Mouse (Mus musculus) lung, adult 2 months (tissue): ENCODE measurements at regions not wholly inside any gene's neighbourhood (a gene's known extent, or its start where the extent isn't known, plus 50 kb on each side); places are given as distances from the start of the nearest gene placed in this dataset.

ENCODE experiments used
- DNase-seq: peaks from one replicate; pipeline ENCODE4 v3.0.0; 2022
- H3K4me1 ChIP-seq: fragments of 200-500 bp; 2 replicates; pipeline ENCODE4 v1.6.1; 2011; ENCODE audit warnings: low read length; ENCODE audit not compliant: control insufficient read depth, insufficient read depth
- H3K4me3 ChIP-seq: fragments of 200-500 bp; replicated peaks from 2 replicates; pipeline ENCODE3; 2011; ENCODE audit warnings: low read depth, mild to moderate bottlenecking, control low read depth, low read length; ENCODE audit errors: extremely low read depth
- CTCF ChIP-seq: fragments of 200-500 bp; IDR thresholded peaks from 2 replicates; pipeline ENCODE4 v1.5.1; 2011; ENCODE audit warnings: mild to moderate bottlenecking, low read length, control low read depth; ENCODE audit not compliant: insufficient read depth
- POLR2A ChIP-seq: fragments of 200-500 bp; IDR thresholded peaks from 2 replicates; pipeline ENCODE4 v1.6.1; 2011; ENCODE audit warnings: low read depth, mild to moderate bottlenecking, control low read depth, low read length, borderline replicate concordance; ENCODE audit errors: extremely low read depth
- WGBS: fragments of 180-500 bp; shearing (Covaris S2); methylation state at CpG from one replicate; pipeline ENCODE4 v1.1.7; 2018; 5-methylcytosine and 5-hydroxymethylcytosine counted together

- Histone ChIP-seq H3K4me3 (no peak overlapping the region), H3K4me1 (0 out of 2 replicates have a peak, but pooled peaks cover 2% of the 10 kb centered on the region)
- no peak for DNase-seq
- WGBS: 58% methylated on average over 14 of the region's 14 CpGs
- TF ChIP-seq POLR2A (no peak), CTCF (no peak)
Measured at GRCm38 (mm10) chr4:105626371-105627320, 163.0 kb upstream of the Gm12728 start.

- TF ChIP-seq POLR2A (no peak), CTCF (no peak)
- H3K4me1 ChIP-seq: 0 out of 2 replicates have a peak, but pooled peaks cover 2% of the 10 kb centered on the region
- no peak for DNase-seq
- WGBS: 85% methylated on average over 4 of the region's 4 CpGs
- H3K4me3 ChIP-seq: no peak overlapping the region
Measured at GRCm38 (mm10) chr4:105629581-105629980, 160.1 kb upstream of the Gm12728 start.

GRCm38 (mm10) chr4:105630595-105631369, 158.9 kb upstream of the Gm12728 start:
- 0 out of 2 replicates have a peak, but pooled peaks cover 2% of the 10 kb centered on the region for H3K4me1 ChIP-seq
- no peak for DNase-seq
- TF ChIP-seq POLR2A (no peak), CTCF (no peak)
- 47% methylated on average over 11 of the region's 11 CpGs for WGBS
- no peak overlapping the region for H3K4me3 ChIP-seq

GRCm38 (mm10) chr4:105632581-105633358, 156.9 kb upstream of the Gm12728 start:
- Histone ChIP-seq H3K4me1 (no peaks in the 10 kb centered on the region), H3K4me3 (no peak overlapping the region)
- DNase-seq: no peak
- WGBS: 73% methylated on average over 7 of the region's 7 CpGs
- no peak for TF ChIP-seq CTCF
- no peak for TF ChIP-seq POLR2A

GRCm38 (mm10) chr4:105633789-105634188, 155.9 kb upstream of the Gm12728 start:
- no peak for TF ChIP-seq CTCF
- TF ChIP-seq POLR2A: no peak

GRCm38 (mm10) chr4:105640793-105641192, 148.9 kb upstream of the Gm12728 start:
- DNase-seq: no peak
- WGBS: 31% methylated on average over 4 of the region's 4 CpGs
- TF ChIP-seq CTCF (no peak), POLR2A (no peak)
- H3K4me3 ChIP-seq: no peak overlapping the region
- H3K4me1 ChIP-seq: no peaks in the 10 kb centered on the region

More at GRCm38 (mm10) chr4:105633789-105634188, 155.9 kb upstream of the Gm12728 start:
- WGBS: 96% methylated on average over 3 of the region's 3 CpGs
- DNase-seq: no peak
- Histone ChIP-seq H3K4me3 (no peak overlapping the region), H3K4me1 (no peaks in the 10 kb centered on the region)

GRCm38 (mm10) chr4:105641582-105641981, 148.1 kb upstream of the Gm12728 start:
- DNase-seq: no peak
- TF ChIP-seq POLR2A: no peak
- TF ChIP-seq CTCF: no peak
- Histone ChIP-seq H3K4me1 (no peaks in the 10 kb centered on the region), H3K4me3 (no peak overlapping the region)
- 65% methylated on average over 4 of the region's 4 CpGs for WGBS

- TF ChIP-seq POLR2A (no peak), CTCF (no peak)
- no peaks in the 10 kb centered on the region for H3K4me1 ChIP-seq
- no peak for DNase-seq
Measured at GRCm38 (mm10) chr4:105648820-105649446, 140.7 kb upstream of the Gm12728 start.

GRCm38 (mm10) chr4:105649447-105649833, 140.2 kb upstream of the Gm12728 start:
- H3K4me1 ChIP-seq: no peaks in the 10 kb centered on the region
- WGBS: 65% methylated on average over 2 of the region's 2 CpGs
- TF ChIP-seq POLR2A (no peak), CTCF (no peak)
- DNase-seq: no peak
- H3K4me3 ChIP-seq: no peak overlapping the region

More at GRCm38 (mm10) chr4:105648820-105649446, 140.7 kb upstream of the Gm12728 start:
- 67% methylated on average over 7 of the region's 7 CpGs for WGBS
- H3K4me3 ChIP-seq: no peak overlapping the region
